In the genomic region with DNA sequence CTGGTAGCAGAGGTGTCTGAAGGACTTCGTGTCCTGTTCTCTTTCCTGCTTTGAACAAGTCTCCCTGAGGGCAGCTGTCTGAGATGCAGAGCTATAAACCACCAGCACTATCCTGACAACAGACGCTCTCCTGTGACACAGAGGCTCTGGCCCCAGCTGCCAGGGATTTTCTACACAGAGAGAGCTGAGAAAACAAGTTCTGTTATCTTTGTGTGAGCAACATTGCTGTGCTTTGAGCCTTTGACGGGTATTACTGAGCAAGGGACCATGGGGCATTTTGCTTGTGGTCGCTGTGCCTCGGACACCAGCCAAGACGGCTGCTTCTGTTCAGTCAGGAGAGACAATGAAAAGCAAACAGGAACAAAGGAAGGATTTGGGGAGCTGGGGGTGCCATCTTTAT, we compare ENCODE assay signal across 19 mouse cellular contexts. TPM values are rescaled to one million over a fixed set of nuclear protein-coding genes. Genes with fewer than 3 reads are reported as not detected.
A peak's percentile ranks its signal among the peaks of the same experiment; 100 is the strongest.
DNase-seq lines count a peak whose midpoint lies in the region; ATAC-seq lines count a peak whose summit lies in the region.
"Had no signal": no experiment of that assay in that cellular context is flagged by ENCODE, and none has a peak within 500 bp of the region (broad histone marks: within the 10 kb centered on the region; RNA-seq: fewer than 3 reads in every experiment).

No protein-coding gene starts in this region.

- ATAC-seq in embryonic facial prominence, embryonic 14.5 days (ENCODE audit: low read depth): no peak
- no peak for ATAC-seq in neural tube, embryonic 11.5 days (ENCODE audit: insufficient read depth, low FRiP score, low TSS enrichment)
- ATAC-seq in limb, embryonic 11.5 days (ENCODE audit: insufficient number of reproducible peaks, low FRiP score, low TSS enrichment, low read depth): no peak
- peak; percentile 49 for ATAC-seq in neural tube, embryonic 13.5 days (ENCODE audit: low read depth)
- ATAC-seq in erythroid progenitor cell, adult 5-6 weeks (replicated peaks; ENCODE audit: low FRiP score, poor library complexity, severe bottlenecking): no peak

- WGBS in embryonic facial prominence, embryonic 14.5 days: 36% methylated on average over 6 of the region's 6 CpGs
- WGBS in embryonic facial prominence, embryonic 10.5 days: 44% methylated on average over 6 of the region's 6 CpGs
- WGBS in neural tube, embryonic 11.5 days: 24% methylated on average over 6 of the region's 6 CpGs
- WGBS in limb, embryonic 11.5 days: 39% methylated on average over 6 of the region's 6 CpGs
- WGBS in neural tube, embryonic 13.5 days: 18% methylated on average over 6 of the region's 6 CpGs

- H3K4me2 ChIP-seq in embryonic facial prominence, embryonic 14.5 days (ENCODE audit: low read depth, low read length): no peak overlapping the region
- H3K4me2 ChIP-seq in neural tube, embryonic 11.5 days (ENCODE audit: low read depth): no peak overlapping the region
- H3K4me2 ChIP-seq in limb, embryonic 11.5 days (ENCODE audit: low read depth, severe bottlenecking): no peak overlapping the region
- H3K4me2 ChIP-seq in neural tube, embryonic 13.5 days: no peak overlapping the region
- H3K4me2 ChIP-seq: embryonic facial prominence, embryonic 15.5 days; limb, embryonic 13.5 days had no signal

- DNase-seq in embryonic facial prominence, embryonic 14.5 days (ENCODE audit: low spot score): peak; percentile 31
- DNase-seq in embryonic facial prominence, embryonic 10.5 days (ENCODE audit: low spot score): no peak
- no peak for DNase-seq in neural tube, embryonic 11.5 days (ENCODE audit: low spot score)
- DNase-seq in neural tube, embryonic 10.5 days (ENCODE audit: extremely low spot score, low spot score): no peak
- DNase-seq in limb, embryonic 11.5 days (ENCODE audit: low spot score): peak; percentile 19
- DNase-seq in ovary, postnatal 10 days (ENCODE audit: low spot score): no peak
- DNase-seq: adrenal gland, adult 8-10 months; heart, adult 2 months; heart, postnatal 14 days; kidney, adult 18-20 months; kidney, postnatal 25 days; lung, adult 18-20 months had no signal

- H3K27me3 ChIP-seq in embryonic facial prominence, embryonic 14.5 days (replicated peaks; ENCODE audit: control insufficient read depth, insufficient read depth, low read length): no peaks in the 10 kb centered on the region
- no peaks in the 10 kb centered on the region for H3K27me3 ChIP-seq in embryonic facial prominence, embryonic 10.5 days (replicated peaks; ENCODE audit: low read depth, poor library complexity, severe bottlenecking)
- no peaks in the 10 kb centered on the region for H3K27me3 ChIP-seq in neural tube, embryonic 11.5 days (ENCODE audit: control insufficient read depth, insufficient read depth, low read length)
- no peaks in the 10 kb centered on the region for H3K27me3 ChIP-seq in limb, embryonic 11.5 days (ENCODE audit: control insufficient read depth, insufficient read depth, low read length)
- H3K27me3 ChIP-seq in neural tube, embryonic 13.5 days: no peaks in the 10 kb centered on the region
- H3K27me3 ChIP-seq: embryonic facial prominence, embryonic 15.5 days; limb, embryonic 13.5 days had no signal

- H3K4me1 ChIP-seq in embryonic facial prominence, embryonic 14.5 days (ENCODE audit: control insufficient read depth, insufficient read depth, low read length): no peaks in the 10 kb centered on the region
- no peaks in the 10 kb centered on the region; the same call in 1 of the 2 replicates for H3K4me1 ChIP-seq in embryonic facial prominence, embryonic 10.5 days
- H3K4me1 ChIP-seq in neural tube, embryonic 11.5 days (ENCODE audit: control insufficient read depth, insufficient read depth, low read length): peaks cover 5% of the 10 kb centered on the region
- no peaks in the 10 kb centered on the region for H3K4me1 ChIP-seq in limb, embryonic 11.5 days (ENCODE audit: control insufficient read depth, insufficient read depth, low read length)
- peaks cover 21% of the 10 kb centered on the region for H3K4me1 ChIP-seq in neural tube, embryonic 13.5 days (replicated peaks)
- H3K4me1 ChIP-seq: embryonic facial prominence, embryonic 15.5 days had no signal

- no peak overlapping the region for H3K27ac ChIP-seq in embryonic facial prominence, embryonic 14.5 days (replicated peaks; ENCODE audit: low read depth, low read length)
- no peak overlapping the region; the same call in 1 of the 2 replicates for H3K27ac ChIP-seq in embryonic facial prominence, embryonic 10.5 days (replicated peaks)
- H3K27ac ChIP-seq in neural tube, embryonic 11.5 days (ENCODE audit: low read depth, low read length): 0 out of 2 replicates have a peak overlapping the region, but pooled peaks have one; percentile 8
- no peak overlapping the region for H3K27ac ChIP-seq in limb, embryonic 11.5 days (replicated peaks; ENCODE audit: low read depth, low read length)
- peak overlapping the region; percentile 46 for H3K27ac ChIP-seq in neural tube, embryonic 13.5 days (replicated peaks)
- H3K27ac ChIP-seq: embryonic facial prominence, embryonic 15.5 days; heart, adult 2 months; limb, embryonic 13.5 days had no signal

- H3K36me3 ChIP-seq in embryonic facial prominence, embryonic 14.5 days (ENCODE audit: control insufficient read depth, insufficient read depth, low read length): no peaks in the 10 kb centered on the region
- no peaks in the 10 kb centered on the region for H3K36me3 ChIP-seq in embryonic facial prominence, embryonic 10.5 days (replicated peaks)
- no peaks in the 10 kb centered on the region for H3K36me3 ChIP-seq in neural tube, embryonic 11.5 days (ENCODE audit: control insufficient read depth, insufficient read depth, low read length)
- H3K36me3 ChIP-seq in limb, embryonic 11.5 days (ENCODE audit: control insufficient read depth, insufficient read depth, low read length): no peaks in the 10 kb centered on the region
- H3K36me3 ChIP-seq in neural tube, embryonic 13.5 days: no peaks in the 10 kb centered on the region
- H3K36me3 ChIP-seq: embryonic facial prominence, embryonic 15.5 days; limb, embryonic 13.5 days had no signal

- no peak overlapping the region for H3K9ac ChIP-seq in embryonic facial prominence, embryonic 14.5 days (ENCODE audit: low read depth, low read length)
- no peak overlapping the region; the same call in 1 of the 2 replicates for H3K9ac ChIP-seq in neural tube, embryonic 11.5 days (ENCODE audit: low read length)
- no peak overlapping the region for H3K9ac ChIP-seq in limb, embryonic 11.5 days (ENCODE audit: low read length)
- no peak overlapping the region for H3K9ac ChIP-seq in neural tube, embryonic 13.5 days
- H3K9ac ChIP-seq: embryonic facial prominence, embryonic 15.5 days; limb, embryonic 13.5 days had no signal

- no peak overlapping the region for H3K4me3 ChIP-seq in embryonic facial prominence, embryonic 14.5 days (ENCODE audit: low read depth, low read length)
- H3K4me3 ChIP-seq in embryonic facial prominence, embryonic 10.5 days: no peak overlapping the region
- no peak overlapping the region for H3K4me3 ChIP-seq in neural tube, embryonic 11.5 days (ENCODE audit: low read depth, low read length)
- H3K4me3 ChIP-seq in limb, embryonic 11.5 days (ENCODE audit: low read depth, low read length): no peak overlapping the region
- no peak overlapping the region for H3K4me3 ChIP-seq in neural tube, embryonic 13.5 days
- H3K4me3 ChIP-seq: embryonic facial prominence, embryonic 15.5 days; heart, adult 2 months; limb, embryonic 13.5 days had no signal

- 0 out of 2 replicates have a peak, but pooled peaks cover 6% of the 10 kb centered on the region for H3K9me3 ChIP-seq in embryonic facial prominence, embryonic 14.5 days (ENCODE audit: control insufficient read depth, low read length)
- H3K9me3 ChIP-seq in embryonic facial prominence, embryonic 10.5 days: no peaks in the 10 kb centered on the region
- H3K9me3 ChIP-seq in neural tube, embryonic 11.5 days (ENCODE audit: control insufficient read depth, low read length): no peaks in the 10 kb centered on the region
- H3K9me3 ChIP-seq in limb, embryonic 11.5 days (ENCODE audit: control insufficient read depth, low read length): no peaks in the 10 kb centered on the region
- H3K9me3 ChIP-seq in neural tube, embryonic 13.5 days: peaks cover 6% of the 10 kb centered on the region; the same call in 1 of the 2 replicates
- H3K9me3 ChIP-seq: embryonic facial prominence, embryonic 15.5 days; limb, embryonic 13.5 days had no signal

RNA-seq across cellular contexts. Expression of a gene that starts 17.6 kb away (rescaled TPM):
- polyA plus RNA-seq in embryonic facial prominence, embryonic 14.5 days (2014; fragmentation: Nextera tagmentation; extraction: Ambion mirVana): not detected in 2 replicates
- not detected in 2 replicates for polyA plus RNA-seq in embryonic facial prominence, embryonic 10.5 days (2016; fragmentation: Nextera tagmentation; extraction: Ambion mirVana)
- polyA plus RNA-seq in neural tube, embryonic 11.5 days (2014; fragmentation: Nextera tagmentation; extraction: Ambion mirVana): not detected in 2 replicates
- polyA plus RNA-seq in limb, embryonic 11.5 days (2014; fragmentation: Nextera tagmentation; extraction: Ambion mirVana): not detected in 2 replicates
- polyA plus RNA-seq in neural tube, embryonic 13.5 days (2015; fragmentation: Nextera tagmentation; extraction: Ambion mirVana): not detected in 2 replicates
- total RNA-seq in erythroid progenitor cell, adult 5-6 weeks (2015; ENCODE audit: low replicate concordance): not detected in 2 replicates
- not detected in 2 replicates for total RNA-seq in erythroid progenitor cell, adult 5-6 weeks (2017; ENCODE audit: low replicate concordance)
- total RNA-seq: adrenal gland, adult 8-10 months; heart, adult 2 months; heart, postnatal 14 days; layer of hippocampus, postnatal 14 days; megakaryocyte progenitor cell, adult 5-6 weeks had no signal
- polyA plus RNA-seq: embryonic facial prominence, embryonic 15.5 days; heart, adult 2 months; limb, embryonic 13.5 days; spleen, adult 2 months had no signal

Comparison
In these comparisons a context has a peak if more than half of its experiments do, and no peak if none do; other contexts are left out.
1. DNase-seq: peak in embryonic facial prominence, embryonic 14.5 days (single experiment) and limb, embryonic 11.5 days (single experiment); none in embryonic facial prominence, embryonic 10.5 days (single experiment), neural tube, embryonic 11.5 days (single experiment), neural tube, embryonic 10.5 days (single experiment) and ovary, postnatal 10 days (single experiment).
2. H3K27ac ChIP-seq: peak in neural tube, embryonic 11.5 days (single experiment) and neural tube, embryonic 13.5 days (single experiment); none in embryonic facial prominence, embryonic 14.5 days (single experiment), embryonic facial prominence, embryonic 10.5 days (single experiment) and limb, embryonic 11.5 days (single experiment).